Mouse (Mus musculus) C2C12 (cell line): ENCODE data around the gene Synpr. TPM values are rescaled to one million over a fixed set of nuclear protein-coding genes. Genes with fewer than 3 reads are reported as not detected.
A peak's percentile ranks its signal among the peaks of the same experiment; 100 is the strongest.

Experiments used
- H3K27me3 ChIP-seq: one replicate; pipeline ENCODE4 v1.6.1; 2011; ENCODE audit not compliant: control insufficient read depth, insufficient read depth, insufficient read length
- H3K36me3 ChIP-seq: one replicate; pipeline ENCODE4 v1.6.1; 2011; ENCODE audit not compliant: control insufficient read depth, insufficient read depth
- H3K4me3 ChIP-seq: one replicate; pipeline ENCODE4 v1.5.1; 2011; ENCODE audit warnings: mild to moderate bottlenecking, control low read depth; ENCODE audit not compliant: poor library complexity, insufficient read depth, severe bottlenecking
- H3K79me2 ChIP-seq: one replicate; pipeline ENCODE4 v1.6.1; 2011; ENCODE audit not compliant: control insufficient read depth, insufficient read depth
- H3K79me3 ChIP-seq: one replicate; pipeline ENCODE4 v1.6.1; 2011; ENCODE audit warnings: low read depth, control low read depth
- H3ac ChIP-seq: one replicate; pipeline ENCODE3; 2011; ENCODE audit warnings: low read depth; ENCODE audit not compliant: control insufficient read depth, insufficient read length
- CEBPB ChIP-seq: IDR thresholded peaks from one replicate; pipeline ENCODE4 v1.6.1; 2011; ENCODE audit warnings: low read depth, mild to moderate bottlenecking, control low read depth, moderate library complexity
- CTCF ChIP-seq: IDR thresholded peaks from one replicate; pipeline ENCODE4 v1.5.1; 2011; ENCODE audit not compliant: control insufficient read depth, insufficient read depth, insufficient read length
- FOSL1 ChIP-seq: IDR thresholded peaks from one replicate; pipeline ENCODE4 v1.8.0; 2011; ENCODE audit warnings: mild to moderate bottlenecking, low read length; ENCODE audit not compliant: poor library complexity, insufficient read depth, severe bottlenecking
- MAX ChIP-seq: IDR thresholded peaks from one replicate; pipeline ENCODE4 v1.6.1; 2011; ENCODE audit warnings: mild to moderate bottlenecking, control low read depth
- MYOD1 ChIP-seq: IDR thresholded peaks from one replicate; pipeline ENCODE4 v1.6.1; 2011; ENCODE audit warnings: low read depth; ENCODE audit not compliant: control insufficient read depth, insufficient read length
- MYOG ChIP-seq: IDR thresholded peaks from one replicate; pipeline ENCODE4 v1.6.1; 2011; ENCODE audit not compliant: control insufficient read depth, insufficient read length; ENCODE audit errors: extremely low read depth
- USF1 ChIP-seq: IDR thresholded peaks from one replicate; pipeline ENCODE4 v1.6.1; 2011; ENCODE audit warnings: low read depth, mild to moderate bottlenecking, control low read depth, moderate library complexity
- polyA plus RNA-seq: library from polyadenylated mRNA; unstranded; fragments of >200 nt; fragmentation: generic; extraction: Trizol; gene quantifications from one replicate; pipeline ENCODE4 v1.2.1, GENCODE M21; 2012; ENCODE audit warnings: missing spikeins

Gene Synpr
- polyA plus RNA-seq, 1 experiment, result not detected

- Histone ChIP-seq H3K79me3 (no peaks in the 10 kb centered on the region), H3K79me2 (no peaks in the 10 kb centered on the region), H3K27me3 (no peaks in the 10 kb centered on the region), H3K4me3 (no peak overlapping the region), H3ac (no peak overlapping the region), H3K36me3 (no peaks in the 10 kb centered on the region)
- TF ChIP-seq MYOG, result no peak
- TF ChIP-seq USF1, result no peak
- TF ChIP-seq MYOD1, result no peak
- no peak for TF ChIP-seq MAX
- no peak for TF ChIP-seq CEBPB
- TF ChIP-seq CTCF, result no peak
- TF ChIP-seq FOSL1, result no peak
Observed at GRCm38 (mm10) chr14:13554631-13555030, 270.1 kb downstream of the Synpr start.

- Histone ChIP-seq H3K79me3 (no peaks in the 10 kb centered on the region), H3K27me3 (no peaks in the 10 kb centered on the region), H3K4me3 (no peak overlapping the region), H3K79me2 (no peaks in the 10 kb centered on the region), H3K36me3 (no peaks in the 10 kb centered on the region), H3ac (no peak overlapping the region)
- TF ChIP-seq MYOD1 (no peak), CEBPB (no peak), MYOG (no peak), CTCF (no peak)
Observed at GRCm38 (mm10) chr14:13558117-13558516, 273.5 kb downstream of the Synpr start.

DNA sequence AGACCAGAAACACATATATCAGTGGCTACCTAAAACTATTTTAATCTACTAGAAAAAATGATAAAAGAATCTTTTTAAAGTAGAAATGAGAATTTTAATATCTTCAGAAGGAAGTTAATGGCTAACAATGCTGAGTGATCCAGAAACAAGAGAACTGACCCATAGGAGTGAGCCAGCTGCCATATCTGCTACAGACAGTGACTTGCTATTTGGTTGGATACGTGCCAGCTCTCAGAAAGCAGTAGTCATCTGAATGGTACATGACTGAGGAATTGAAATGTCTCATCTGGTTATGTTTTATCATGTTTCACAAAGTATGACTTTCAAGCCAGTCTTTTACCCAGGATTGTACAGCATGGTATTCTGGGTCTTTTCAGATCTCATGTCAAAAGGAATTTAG lies 282.7 kb downstream of the Synpr start:
- Histone ChIP-seq H3K27me3 (no peaks in the 10 kb centered on the region), H3K36me3 (no peaks in the 10 kb centered on the region), H3ac (no peak overlapping the region), H3K79me3 (no peaks in the 10 kb centered on the region), H3K4me3 (no peak overlapping the region), H3K79me2 (no peaks in the 10 kb centered on the region)
- no peak for TF ChIP-seq USF1
- TF ChIP-seq MYOD1, result no peak
- no peak for TF ChIP-seq CTCF
- no peak for TF ChIP-seq FOSL1
- TF ChIP-seq MAX, result no peak
- TF ChIP-seq CEBPB, result no peak
- TF ChIP-seq MYOG, result no peak

DNA sequence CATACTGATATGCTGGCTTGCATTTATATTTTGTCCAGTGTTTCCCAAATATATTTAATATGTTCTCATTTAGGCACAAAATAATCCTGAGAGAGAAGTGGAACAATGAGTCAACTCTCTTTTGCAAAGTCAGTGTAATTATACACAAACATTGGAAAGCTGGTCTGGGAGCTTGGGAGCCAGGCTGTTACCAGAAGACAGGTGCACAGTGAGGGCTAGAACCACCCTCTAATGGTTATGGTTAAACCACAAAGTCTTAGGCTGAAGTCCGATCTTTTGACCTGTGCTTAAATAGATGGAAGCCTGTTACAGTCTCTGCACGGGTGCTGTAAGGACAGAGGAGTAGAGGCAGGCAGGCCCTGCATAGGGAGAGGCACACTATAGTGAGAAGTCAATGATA lies 283.4 kb downstream of the Synpr start:
- Histone ChIP-seq H3K27me3 (no peaks in the 10 kb centered on the region), H3K79me3 (no peaks in the 10 kb centered on the region), H3K4me3 (no peak overlapping the region), H3K79me2 (no peaks in the 10 kb centered on the region), H3K36me3 (no peaks in the 10 kb centered on the region), H3ac (no peak overlapping the region)
- TF ChIP-seq USF1, result no peak
- TF ChIP-seq MYOD1, result peak; percentile 96
- no peak for TF ChIP-seq MYOG
- no peak for TF ChIP-seq FOSL1
- TF ChIP-seq MAX, result no peak

DNA sequence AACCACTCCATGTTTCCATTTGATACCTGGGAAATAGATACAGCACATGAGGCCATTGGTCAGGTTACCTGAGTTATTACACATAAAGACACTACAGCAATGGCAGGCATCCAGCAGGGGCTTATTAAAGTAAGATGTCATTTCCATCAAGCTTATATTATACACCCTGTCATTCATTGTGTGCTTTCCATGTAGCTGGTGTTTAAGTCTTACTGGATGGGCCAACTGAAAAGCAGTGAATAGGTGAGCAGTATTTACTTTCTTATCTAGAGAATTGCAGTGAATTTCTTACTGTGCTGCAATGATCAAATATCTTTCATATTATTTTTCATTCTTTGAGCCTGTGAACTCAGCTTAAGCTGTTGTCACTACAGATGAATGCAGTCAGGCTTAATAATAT lies 287.4 kb downstream of the Synpr start:
- no peaks in the 10 kb centered on the region for H3K27me3 ChIP-seq
- no peaks in the 10 kb centered on the region for H3K36me3 ChIP-seq
- H3ac ChIP-seq, result no peak overlapping the region
- no peaks in the 10 kb centered on the region for H3K79me3 ChIP-seq
- H3K79me2 ChIP-seq, result no peaks in the 10 kb centered on the region
- TF ChIP-seq MAX (no peak), USF1 (no peak), MYOD1 (no peak), CTCF (no peak), FOSL1 (no peak), CEBPB (no peak), MYOG (no peak)
- H3K4me3 ChIP-seq, result no peak overlapping the region

GRCm38 (mm10) chr14:13572530-13572929 lies 287.9 kb downstream of the Synpr start:
- no peaks in the 10 kb centered on the region for H3K27me3 ChIP-seq
- H3K36me3 ChIP-seq, result no peaks in the 10 kb centered on the region
- TF ChIP-seq MAX (no peak), FOSL1 (no peak), CTCF (no peak), USF1 (no peak), MYOG (no peak), CEBPB (no peak), MYOD1 (no peak)
- no peak overlapping the region for H3K4me3 ChIP-seq
- no peak overlapping the region for H3ac ChIP-seq
- H3K79me3 ChIP-seq, result no peaks in the 10 kb centered on the region
- H3K79me2 ChIP-seq, result no peaks in the 10 kb centered on the region
